Mouse (Mus musculus): ENCODE measurements around the gene Eif2b2. TPM values are rescaled to one million over a fixed set of nuclear protein-coding genes. Genes with fewer than 3 reads are reported as not detected.

Eif2b2 gene
- 120 and 121 TPM in 2 replicates for polyA plus RNA-seq (2016; fragmentation: Nextera tagmentation; extraction: Ambion mirVana)

DNA sequence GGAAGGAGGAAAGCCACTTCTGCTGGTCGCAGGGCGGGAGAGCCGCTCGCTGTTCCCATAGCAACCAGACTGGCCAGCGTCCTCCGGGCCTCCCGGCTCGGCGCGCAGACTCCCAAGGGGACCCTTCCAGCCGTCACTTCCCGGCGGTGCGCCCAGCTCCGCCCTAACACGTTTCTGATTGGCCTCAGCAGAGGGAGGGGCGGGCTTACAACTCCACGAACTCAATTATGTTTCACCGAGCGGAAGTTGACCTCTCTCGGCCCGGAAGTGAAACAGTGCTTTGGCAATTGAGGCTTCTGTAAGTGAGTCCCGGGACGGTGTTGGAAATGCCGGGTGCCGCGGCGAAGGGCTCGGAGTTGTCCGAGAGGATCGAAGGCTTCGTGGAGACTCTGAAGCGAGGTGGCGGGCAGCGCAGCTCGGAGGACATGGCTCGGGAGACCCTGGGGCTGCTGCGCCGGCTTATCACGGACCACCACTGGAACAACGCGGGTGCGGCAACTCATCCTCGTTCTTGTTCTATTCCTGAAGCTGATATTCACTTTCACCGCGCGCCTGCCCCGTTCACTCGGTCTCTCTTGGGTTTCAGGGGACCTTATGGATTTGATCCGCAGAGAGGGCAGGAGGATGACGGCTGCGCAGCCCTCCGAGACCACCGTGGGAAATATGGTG is at the start of gene Eif2b2:
TSS of gene Eif2b2 (plus strand) at position 246 of the 669 bp plus-strand sequence.
- no peaks in the 10 kb centered on the region for H3K27me3 ChIP-seq (ENCODE audit: low read depth, poor library complexity, severe bottlenecking)
- peaks cover 21% of the 10 kb centered on the region for H3K4me1 ChIP-seq
- H3K27ac ChIP-seq (replicated peaks), result peak within 1 kb of the TSS; percentile 85
- no peaks in the 10 kb centered on the region for H3K9me3 ChIP-seq (replicated peaks)
- H3K36me3 ChIP-seq, result peaks cover 37% of the 10 kb centered on the region
- H3K4me3 ChIP-seq, result peak within 1 kb of the TSS; percentile 83
- WGBS, result under 1% methylated on average over 54 of the region's 54 CpGs
- DNase-seq (ENCODE audit: low spot score), result peak; percentile 99

DNA sequence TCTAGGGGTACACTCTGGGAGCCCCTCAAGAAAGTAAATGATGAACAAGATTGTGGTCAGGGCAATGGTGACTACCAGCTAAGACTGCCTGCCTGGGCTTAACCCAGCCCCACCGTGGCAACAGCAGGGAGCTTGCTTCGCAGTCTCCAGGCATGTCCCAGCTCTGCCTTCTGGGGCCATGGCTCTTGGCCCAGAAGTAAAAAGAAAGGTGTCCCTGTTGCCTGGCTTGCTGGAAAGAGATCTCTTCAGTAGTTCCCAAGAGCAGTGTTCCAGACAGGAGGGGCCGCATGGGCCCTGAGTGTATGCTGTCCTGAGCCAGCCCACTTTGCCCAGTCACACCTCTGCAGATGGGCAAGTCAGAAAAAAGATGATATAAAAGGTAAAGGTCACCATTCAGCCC is 49.4 kb upstream of the Eif2b2 start:
- Histone ChIP-seq H3K9me3 (replicated peaks) (no peaks in the 10 kb centered on the region), H3K27ac (replicated peaks) (peak overlapping the region; percentile 10; the same call in 1 of the 2 replicates), H3K4me1 (peaks cover 22% of the 10 kb centered on the region), H3K27me3 (ENCODE audit: low read depth, poor library complexity, severe bottlenecking) (peaks cover 20% of the 10 kb centered on the region), H3K4me3 (peak overlapping the region; percentile 36; the same call in 1 of the 2 replicates), H3K36me3 (no peaks in the 10 kb centered on the region)
- DNase-seq (ENCODE audit: low spot score), result no peak
- WGBS, result 49% methylated on average over 3 of the region's 3 CpGs

DNA sequence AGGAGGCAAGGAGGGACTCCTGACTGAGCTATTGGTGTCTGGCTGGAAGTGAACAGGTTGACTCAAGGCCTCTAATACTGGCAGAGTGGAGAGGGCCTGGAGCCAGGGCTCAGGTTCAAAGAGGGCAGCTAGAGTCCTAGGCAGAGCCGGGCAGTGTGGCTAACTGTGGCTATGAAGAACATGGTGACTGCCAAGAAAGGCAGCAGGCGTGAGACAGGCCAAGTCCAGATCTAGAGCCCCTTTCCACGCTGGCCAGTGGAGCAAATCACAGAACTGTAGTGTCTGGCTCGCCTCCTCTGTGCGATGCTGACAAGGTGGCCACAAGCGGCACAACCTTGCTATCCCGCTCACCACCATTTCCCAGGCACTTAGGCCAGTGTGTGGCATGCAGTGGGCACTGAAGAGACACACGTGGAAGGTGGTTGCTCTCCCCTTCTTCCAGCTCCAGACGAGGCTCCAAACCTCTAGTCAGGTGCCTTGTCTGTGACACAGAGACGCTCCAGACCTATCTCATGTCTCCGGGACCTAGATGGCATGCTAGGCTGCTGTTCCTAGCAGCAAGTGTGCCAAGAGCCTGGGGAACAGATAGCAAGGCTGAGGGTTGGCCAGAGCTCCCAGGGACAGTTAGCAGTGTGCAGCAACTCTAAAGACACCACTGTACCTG is 48.9 kb upstream of the Eif2b2 start:
- no peak overlapping the region for H3K4me3 ChIP-seq
- WGBS, result 88% methylated on average over 11 of the region's 11 CpGs
- H3K36me3 ChIP-seq, result no peaks in the 10 kb centered on the region
- no peak for DNase-seq (ENCODE audit: low spot score)
- H3K9me3 ChIP-seq (replicated peaks), result no peaks in the 10 kb centered on the region
- peaks cover 25% of the 10 kb centered on the region for H3K27me3 ChIP-seq (ENCODE audit: low read depth, poor library complexity, severe bottlenecking)
- peaks cover 27% of the 10 kb centered on the region for H3K4me1 ChIP-seq
- no peak overlapping the region for H3K27ac ChIP-seq (replicated peaks)

DNA sequence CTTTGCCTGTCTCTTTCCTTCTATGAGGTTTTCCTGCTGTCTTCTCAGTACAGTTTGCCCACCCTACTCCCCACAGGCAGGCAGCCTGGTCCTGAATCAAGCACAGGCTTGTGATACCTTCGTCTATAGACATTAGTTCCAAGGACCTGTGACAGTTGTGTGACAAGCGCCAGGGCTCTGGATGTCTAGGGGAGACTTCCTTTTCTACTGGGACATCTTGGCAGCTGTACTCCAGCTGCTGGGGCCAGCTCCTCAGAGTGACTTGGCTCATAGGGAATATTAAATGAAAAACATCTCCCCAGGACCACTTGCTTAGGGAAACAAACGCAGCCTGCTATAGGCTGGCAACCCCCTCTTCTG is 48.4 kb upstream of the Eif2b2 start:
- no peak for DNase-seq (ENCODE audit: low spot score)
- H3K4me3 ChIP-seq, result no peak overlapping the region
- H3K27ac ChIP-seq (replicated peaks), result no peak overlapping the region
- H3K9me3 ChIP-seq (replicated peaks), result no peaks in the 10 kb centered on the region
- H3K36me3 ChIP-seq, result no peaks in the 10 kb centered on the region
- peaks cover 30% of the 10 kb centered on the region for H3K27me3 ChIP-seq (ENCODE audit: low read depth, poor library complexity, severe bottlenecking)
- WGBS, result 81% methylated on average over 3 of the region's 3 CpGs
- peaks cover 32% of the 10 kb centered on the region for H3K4me1 ChIP-seq

DNA sequence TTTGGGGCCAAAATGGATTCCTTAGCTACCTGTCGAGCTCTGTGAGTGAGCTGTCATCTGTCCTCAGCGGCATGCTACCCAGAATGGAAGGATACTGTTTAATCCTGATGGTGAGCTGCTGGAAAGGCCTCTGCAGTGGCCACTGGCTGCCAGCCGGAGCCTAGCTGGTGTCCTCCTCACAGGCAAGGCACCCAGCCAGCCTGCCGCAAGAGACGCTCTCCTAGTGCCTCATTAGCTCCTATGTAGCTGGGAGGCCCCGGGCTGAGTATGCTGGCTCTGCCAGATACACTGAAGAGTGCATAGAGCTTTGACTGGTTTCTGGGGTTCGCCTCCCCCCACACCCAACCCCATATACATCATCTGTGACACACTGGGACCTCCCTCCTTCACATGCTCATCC is 45.3 kb upstream of the Eif2b2 start:
- Histone ChIP-seq H3K27me3 (ENCODE audit: low read depth, poor library complexity, severe bottlenecking) (peaks cover 61% of the 10 kb centered on the region), H3K27ac (replicated peaks) (no peak overlapping the region), H3K4me3 (no peak overlapping the region), H3K4me1 (peaks cover 58% of the 10 kb centered on the region), H3K36me3 (no peaks in the 10 kb centered on the region), H3K9me3 (replicated peaks) (no peaks in the 10 kb centered on the region)
- WGBS, result 80% methylated on average over 7 of the region's 7 CpGs
- no peak for DNase-seq (ENCODE audit: low spot score)

DNA sequence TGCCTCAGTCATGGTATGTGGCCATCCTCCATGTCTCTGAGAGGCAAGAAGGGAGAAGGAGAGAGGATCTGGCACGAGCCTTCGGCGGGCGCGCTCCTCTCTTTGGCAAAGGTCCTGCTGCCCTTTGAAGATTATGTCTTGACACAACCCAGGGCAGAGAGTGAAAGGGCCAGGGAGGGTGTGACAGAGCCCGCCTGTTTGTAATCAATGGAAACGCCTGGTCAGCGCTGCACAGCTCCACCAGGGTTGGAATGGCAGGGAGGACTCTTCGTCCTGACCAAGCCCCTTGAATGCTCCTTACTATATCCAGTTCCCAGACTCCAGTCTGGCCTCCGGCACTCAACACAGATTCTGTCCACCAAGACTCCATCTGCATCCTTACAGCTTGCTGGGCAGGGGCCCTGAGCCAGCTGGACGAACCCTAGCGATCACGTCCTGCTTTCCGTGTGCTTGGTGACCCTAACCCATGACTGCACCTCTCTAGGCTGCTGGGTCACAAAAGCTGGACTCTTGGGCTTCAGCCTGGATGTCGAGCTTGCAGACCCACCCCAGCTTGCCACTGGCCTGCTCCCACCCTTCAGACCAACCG is 44.1 kb upstream of the Eif2b2 start:
- 41% methylated on average over 16 of the region's 16 CpGs for WGBS
- DNase-seq (ENCODE audit: low spot score), result no peak
- Histone ChIP-seq H3K4me3 (peak overlapping the region; percentile 51), H3K36me3 (no peaks in the 10 kb centered on the region), H3K27me3 (ENCODE audit: low read depth, poor library complexity, severe bottlenecking) (peaks cover 67% of the 10 kb centered on the region), H3K27ac (replicated peaks) (peak overlapping the region; percentile 50; the same call in 1 of the 2 replicates), H3K9me3 (replicated peaks) (no peaks in the 10 kb centered on the region), H3K4me1 (peaks cover 47% of the 10 kb centered on the region)

DNA sequence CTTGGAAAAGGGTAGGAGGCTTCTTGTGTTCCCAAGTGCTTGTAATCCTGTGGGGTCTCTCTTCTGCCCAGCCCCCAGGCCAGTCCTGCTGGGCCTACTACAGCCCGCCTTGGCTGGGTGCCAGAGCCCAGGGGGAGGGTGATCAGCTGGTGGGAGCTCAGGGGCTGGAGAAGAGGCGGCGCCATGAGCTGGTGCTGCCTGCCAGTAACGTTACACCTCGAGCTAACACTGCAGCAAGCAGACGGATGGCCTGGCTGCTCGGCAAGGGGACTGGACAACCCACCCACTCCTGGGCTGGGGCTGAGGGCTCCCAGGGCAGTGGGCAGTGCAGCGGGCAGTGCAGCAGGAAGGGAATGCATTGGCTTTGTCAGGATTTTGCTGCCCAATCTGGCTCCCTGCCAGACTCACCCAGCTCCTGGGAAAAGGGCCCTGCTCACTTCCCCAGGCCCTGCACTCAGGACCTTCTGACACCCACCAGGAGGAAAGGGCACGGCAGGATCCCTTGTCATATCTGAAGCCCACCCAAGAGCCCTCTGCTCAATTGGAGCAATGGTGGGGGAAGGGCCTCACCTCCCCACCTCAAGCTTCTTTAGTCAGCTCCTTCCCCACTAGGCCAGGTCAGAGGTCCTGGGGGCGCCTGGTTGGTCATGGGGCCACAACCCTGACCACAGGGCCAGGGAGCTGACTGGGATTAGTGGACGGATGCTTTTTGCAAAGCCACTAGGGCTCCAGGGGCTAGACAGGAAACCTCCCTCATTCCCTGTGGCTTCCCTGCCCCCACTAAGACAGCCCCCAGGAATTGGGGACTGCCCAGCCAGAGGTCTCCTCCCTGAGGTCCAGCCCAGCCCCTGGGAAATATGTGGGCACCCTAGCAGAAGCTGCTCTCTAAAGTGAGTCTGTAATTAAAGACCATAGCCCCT is 43.1 kb upstream of the Eif2b2 start:
- H3K36me3 ChIP-seq, result no peaks in the 10 kb centered on the region
- 8% methylated on average over 11 of the region's 11 CpGs for WGBS
- DNase-seq (ENCODE audit: low spot score), result peak; percentile 55
- no peaks in the 10 kb centered on the region for H3K9me3 ChIP-seq (replicated peaks)
- peak overlapping the region; percentile 51 for H3K4me3 ChIP-seq
- peaks cover 47% of the 10 kb centered on the region for H3K4me1 ChIP-seq
- H3K27me3 ChIP-seq (ENCODE audit: low read depth, poor library complexity, severe bottlenecking), result peaks cover 74% of the 10 kb centered on the region
- H3K27ac ChIP-seq (replicated peaks), result peak overlapping the region; percentile 50

DNA sequence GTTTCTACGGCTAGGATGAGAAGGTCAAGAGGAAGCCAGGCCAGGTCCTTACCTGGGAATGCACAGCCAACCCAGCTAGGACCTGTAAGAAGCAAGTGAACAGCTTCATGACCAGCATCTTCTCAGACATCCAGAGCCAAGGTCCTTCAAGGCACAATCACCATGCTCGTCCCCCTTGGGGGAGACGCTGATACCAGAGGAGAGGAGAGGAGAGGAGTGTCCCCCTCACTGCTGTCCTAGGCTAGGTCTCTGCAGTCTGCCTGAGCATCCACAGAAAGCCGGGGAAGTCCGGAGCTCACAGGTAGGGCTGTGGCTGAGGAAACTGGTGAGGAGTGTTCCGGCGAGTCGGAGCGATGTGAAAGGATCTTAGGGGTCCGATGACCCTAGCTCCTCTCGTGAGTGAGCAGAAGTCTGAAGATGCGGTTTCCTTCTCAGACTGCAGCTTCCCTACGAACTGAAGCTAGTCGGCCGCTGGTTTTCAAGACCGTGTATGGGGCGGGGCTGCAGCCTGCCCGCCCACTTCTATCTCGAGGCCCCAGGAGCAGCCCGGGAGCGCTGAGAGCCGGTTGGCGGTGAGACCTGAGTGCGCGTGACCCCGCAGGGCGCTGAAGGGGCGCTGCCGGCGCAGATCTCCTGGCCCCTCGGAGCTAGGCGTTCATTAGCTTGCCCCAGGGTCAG is 42.3 kb upstream of the Eif2b2 start:
- WGBS, result 4% methylated on average over 32 of the region's 32 CpGs
- DNase-seq (ENCODE audit: low spot score), result peak; percentile 49
- peaks cover 55% of the 10 kb centered on the region for H3K4me1 ChIP-seq
- H3K27ac ChIP-seq (replicated peaks), result peak overlapping the region; percentile 50
- H3K27me3 ChIP-seq (ENCODE audit: low read depth, poor library complexity, severe bottlenecking), result peaks cover 82% of the 10 kb centered on the region
- H3K4me3 ChIP-seq, result peak overlapping the region; percentile 51
- H3K36me3 ChIP-seq, result no peaks in the 10 kb centered on the region
- no peaks in the 10 kb centered on the region for H3K9me3 ChIP-seq (replicated peaks)

DNA sequence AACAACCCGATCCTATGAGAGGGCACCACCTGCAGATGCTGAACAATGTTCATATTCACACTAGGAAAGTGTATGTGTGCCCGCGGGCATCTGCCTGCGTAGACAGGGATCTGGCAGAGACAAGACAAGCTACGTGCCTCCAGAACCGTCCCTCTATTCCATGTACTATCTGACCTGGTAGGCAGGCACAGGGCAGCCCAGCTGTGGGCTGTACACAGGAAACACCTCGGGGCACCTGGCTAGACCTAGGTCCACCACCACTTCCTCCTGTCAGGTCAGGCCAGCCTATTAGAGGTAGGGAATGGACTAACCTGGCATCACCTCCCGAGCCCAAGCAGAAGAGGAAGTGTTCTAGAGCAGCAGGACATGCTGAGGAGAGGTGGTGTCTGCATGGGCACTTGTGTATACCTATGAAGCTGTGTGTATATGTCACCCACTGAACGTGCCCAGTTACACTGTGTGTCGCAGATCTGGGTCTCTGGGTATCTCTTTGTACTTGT is 41.5 kb upstream of the Eif2b2 start, which contains the start of gene Pgf:
TSS of gene Pgf (minus strand) at position 51 of the 500 bp plus-strand sequence.
- DNase-seq (ENCODE audit: low spot score), result no peak
- 73% methylated on average over 10 of the region's 10 CpGs for WGBS
- Histone ChIP-seq H3K4me1 (peaks cover 63% of the 10 kb centered on the region), H3K36me3 (no peaks in the 10 kb centered on the region), H3K27ac (replicated peaks) (peak within 1 kb of the TSS; percentile 50), H3K27me3 (ENCODE audit: low read depth, poor library complexity, severe bottlenecking) (peaks cover 90% of the 10 kb centered on the region), H3K4me3 (peak within 1 kb of the TSS; percentile 51), H3K9me3 (replicated peaks) (no peaks in the 10 kb centered on the region)

DNA sequence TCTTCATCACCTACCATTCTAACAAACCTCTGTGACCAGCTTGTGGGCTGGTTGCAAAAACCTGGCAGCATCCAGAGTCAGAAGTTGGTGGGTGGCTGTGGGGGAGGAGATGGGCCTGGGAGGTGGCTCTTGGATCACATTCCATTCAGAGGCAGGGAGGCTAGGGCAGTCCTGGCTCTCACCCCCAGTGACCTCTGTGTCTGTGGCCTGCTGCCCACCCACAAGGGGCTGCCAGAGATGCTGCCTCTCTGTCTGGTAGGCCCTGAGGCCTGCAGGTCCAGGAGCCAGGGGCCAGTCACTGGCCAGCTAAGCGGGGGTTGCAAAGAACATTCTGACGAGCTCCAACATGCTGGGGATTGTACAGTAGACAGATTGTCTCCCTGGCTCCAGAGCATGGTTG is 41.0 kb upstream of the Eif2b2 start:
- 77% methylated on average over 2 of the region's 2 CpGs for WGBS
- Histone ChIP-seq H3K27me3 (ENCODE audit: low read depth, poor library complexity, severe bottlenecking) (peaks cover 95% of the 10 kb centered on the region), H3K4me1 (peaks cover 67% of the 10 kb centered on the region), H3K9me3 (replicated peaks) (no peaks in the 10 kb centered on the region), H3K27ac (replicated peaks) (no peak overlapping the region), H3K4me3 (no peak overlapping the region), H3K36me3 (no peaks in the 10 kb centered on the region)
- no peak for DNase-seq (ENCODE audit: low spot score)

DNA sequence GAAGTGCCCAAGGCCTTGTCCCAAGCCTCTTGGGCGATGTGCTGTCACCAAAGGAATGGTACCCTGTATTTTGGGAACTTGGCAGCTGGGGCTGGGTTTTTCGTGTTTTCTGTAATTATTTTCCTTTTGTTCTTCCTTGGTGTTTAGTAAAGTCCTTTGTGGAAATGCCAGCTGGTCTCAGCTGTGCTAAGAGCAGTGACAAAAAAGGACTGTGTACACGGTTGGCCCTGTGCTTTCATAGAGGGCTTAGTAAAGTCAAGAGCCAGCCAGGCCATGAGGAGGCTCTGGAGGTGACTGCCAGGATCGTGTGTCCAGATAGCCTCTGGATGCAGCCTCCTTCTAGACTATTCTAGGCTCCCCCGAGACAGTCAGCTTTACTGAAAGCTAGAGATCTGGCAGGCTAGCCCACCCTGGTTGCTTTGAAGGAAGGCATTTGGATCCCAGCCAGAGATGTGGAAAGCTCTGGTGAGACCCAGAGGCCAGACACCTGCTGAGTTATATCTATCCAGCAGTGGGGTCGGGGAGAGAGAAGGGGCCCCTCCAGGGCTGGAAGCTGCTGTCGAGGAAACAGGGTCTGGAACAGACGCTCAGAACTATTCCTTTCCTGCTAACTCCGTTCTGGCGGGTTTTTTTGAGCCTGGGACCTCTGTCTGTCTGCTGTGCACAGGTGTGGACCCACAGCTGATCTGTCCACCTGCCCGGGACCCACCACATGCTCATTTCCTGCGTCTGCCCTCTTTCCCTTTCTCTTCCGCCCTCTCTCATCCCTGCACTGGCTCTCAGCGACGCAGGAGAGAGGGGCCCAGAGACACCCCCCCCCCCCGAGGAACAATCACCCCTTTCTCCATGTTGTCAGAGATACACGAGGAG is 37.6 kb upstream of the Eif2b2 start:
- Histone ChIP-seq H3K27me3 (ENCODE audit: low read depth, poor library complexity, severe bottlenecking) (peaks cover 72% of the 10 kb centered on the region), H3K9me3 (replicated peaks) (no peaks in the 10 kb centered on the region), H3K4me1 (peaks cover 44% of the 10 kb centered on the region), H3K27ac (replicated peaks) (no peak overlapping the region; the same call in 1 of the 2 replicates), H3K4me3 (0 out of 2 replicates have a peak overlapping the region, but pooled peaks have one; percentile 9), H3K36me3 (no peaks in the 10 kb centered on the region)
- 41% methylated on average over 17 of the region's 17 CpGs for WGBS
- no peak for DNase-seq (ENCODE audit: low spot score)
